Comparison of ENCODE assay signal across 37 mouse cellular contexts in genomic region chr4:52647791-52648190, GRCm38 (mm10). TPM values are rescaled to one million over a fixed set of nuclear protein-coding genes. Genes with fewer than 3 reads are reported as not detected.
DNase-seq lines count a peak whose midpoint lies in the region; ATAC-seq and TF ChIP-seq lines count a peak whose summit lies in the region.
"Had no signal": no experiment of that assay in that cellular context is flagged by ENCODE, and none has a peak within 500 bp of the region (broad histone marks: within the 10 kb centered on the region; RNA-seq: fewer than 3 reads in every experiment).

No protein-coding gene starts in this region.

- no peaks in the 10 kb centered on the region for H3K27me3 ChIP-seq in forebrain, embryonic 14.5 days (replicated peaks; ENCODE audit: control insufficient read depth, insufficient read depth, low read length)
- no peaks in the 10 kb centered on the region for H3K27me3 ChIP-seq in forebrain, embryonic 15.5 days
- no peaks in the 10 kb centered on the region; the same call in 1 of the 2 replicates for H3K27me3 ChIP-seq in lung, embryonic 15.5 days
- no peaks in the 10 kb centered on the region for H3K27me3 ChIP-seq in midbrain, postnatal 0 days (ENCODE audit: insufficient read depth, low read length)
- H3K27me3 ChIP-seq in midbrain, embryonic 11.5 days (ENCODE audit: control insufficient read depth, insufficient read depth, low read length): no peaks in the 10 kb centered on the region
- H3K27me3 ChIP-seq in neural tube, embryonic 14.5 days (ENCODE audit: control insufficient read depth, insufficient read depth, low read length): no peaks in the 10 kb centered on the region
- H3K27me3 ChIP-seq: embryonic facial prominence, embryonic 13.5 days; heart, embryonic 15.5 days; limb, embryonic 12.5 days; liver, embryonic 15.5 days; midbrain, embryonic 12.5 days; neural tube, embryonic 12.5 days; Patski; stomach, embryonic 15.5 days had no signal

- TF ChIP-seq CTCF in midbrain, postnatal 0 days (IDR thresholded peaks at IDR 0.05): no peak

- 66% methylated on average over 4 of the region's 4 CpGs for WGBS in forebrain, embryonic 14.5 days
- WGBS in forebrain, embryonic 15.5 days: 58% methylated on average over 4 of the region's 4 CpGs
- 11% methylated on average over 4 of the region's 4 CpGs for WGBS in lung, embryonic 15.5 days
- WGBS in midbrain, postnatal 0 days: 69% methylated on average over 4 of the region's 4 CpGs
- 76% methylated on average over 4 of the region's 4 CpGs for WGBS in midbrain, embryonic 11.5 days
- WGBS in neural tube, embryonic 14.5 days: 28% methylated on average over 4 of the region's 4 CpGs

- H3K4me2 ChIP-seq in forebrain, embryonic 14.5 days (ENCODE audit: low read length): no peak overlapping the region
- H3K4me2 ChIP-seq in forebrain, embryonic 15.5 days (replicated peaks): no peak overlapping the region
- H3K4me2 ChIP-seq in lung, embryonic 15.5 days: no peak overlapping the region
- no peak overlapping the region for H3K4me2 ChIP-seq in midbrain, postnatal 0 days (ENCODE audit: low read depth, low read length, poor library complexity, severe bottlenecking)
- H3K4me2 ChIP-seq in midbrain, embryonic 11.5 days: no peak overlapping the region
- H3K4me2 ChIP-seq in neural tube, embryonic 14.5 days (ENCODE audit: low read depth, low read length): no peak overlapping the region
- H3K4me2 ChIP-seq: embryonic facial prominence, embryonic 13.5 days; heart, embryonic 15.5 days; limb, embryonic 12.5 days; liver, embryonic 15.5 days; midbrain, embryonic 12.5 days; neural tube, embryonic 12.5 days; stomach, embryonic 15.5 days had no signal

- no peak for DNase-seq in forebrain, embryonic 14.5 days (ENCODE audit: low spot score)
- DNase-seq in lung, postnatal 4 days: no peak
- peak; percentile 21 for DNase-seq in midbrain, postnatal 0 days (ENCODE audit: low spot score)
- no peak for DNase-seq in midbrain, embryonic 11.5 days (ENCODE audit: low spot score, missing footprints)
- DNase-seq: adrenal gland, postnatal 10 days; cerebellum, adult 11 months; cerebellum, adult 9-10 months; cerebellum, postnatal 36 days; embryo, embryonic 11 days; forebrain, postnatal 0 days; kidney, adult 11 months; kidney, postnatal 14 days; right cerebral cortex, postnatal 25 days had no signal

- ATAC-seq in forebrain, embryonic 14.5 days: 0 out of 2 replicates have a peak, but pooled peaks have one; percentile 32
- ATAC-seq in forebrain, embryonic 15.5 days (replicated peaks): no peak
- ATAC-seq in lung, embryonic 15.5 days (ENCODE audit: borderline replicate concordance, extremely low read depth, low FRiP score, low TSS enrichment): peak; percentile 78
- ATAC-seq in midbrain, postnatal 0 days (ENCODE audit: low FRiP score): no peak
- no peak for ATAC-seq in midbrain, embryonic 11.5 days (ENCODE audit: low FRiP score)
- ATAC-seq in neural tube, embryonic 14.5 days (ENCODE audit: low read depth): peak; percentile 49; the same call in 1 of the 2 replicates
- ATAC-seq in megakaryocyte-erythroid progenitor cell, adult 5-6 weeks (replicated peaks; ENCODE audit: low FRiP score, low TSS enrichment, poor library complexity, severe bottlenecking): no peak
- ATAC-seq: forebrain, postnatal 0 days; inflammation-experienced regulatory T-cells, adult 6 months; Patski had no signal

- no peaks in the 10 kb centered on the region for H3K4me1 ChIP-seq in forebrain, embryonic 14.5 days (ENCODE audit: control insufficient read depth, insufficient read depth, low read length)
- no peaks in the 10 kb centered on the region for H3K4me1 ChIP-seq in forebrain, embryonic 15.5 days
- peaks cover 8% of the 10 kb centered on the region for H3K4me1 ChIP-seq in lung, embryonic 15.5 days
- H3K4me1 ChIP-seq in midbrain, postnatal 0 days (ENCODE audit: insufficient read depth, low read length): no peaks in the 10 kb centered on the region
- no peaks in the 10 kb centered on the region for H3K4me1 ChIP-seq in midbrain, embryonic 11.5 days (ENCODE audit: control insufficient read depth, insufficient read depth, low read length)
- H3K4me1 ChIP-seq in neural tube, embryonic 14.5 days (ENCODE audit: control insufficient read depth, insufficient read depth, low read length): no peaks in the 10 kb centered on the region
- H3K4me1 ChIP-seq: forebrain, embryonic 10.5 days; heart, embryonic 10.5 days; heart, embryonic 15.5 days; liver, embryonic 15.5 days; midbrain, embryonic 12.5 days; neural tube, embryonic 12.5 days; stomach, embryonic 15.5 days had no signal

- no peak overlapping the region for H3K27ac ChIP-seq in forebrain, embryonic 14.5 days (ENCODE audit: low read depth, low read length)
- H3K27ac ChIP-seq in forebrain, embryonic 15.5 days (replicated peaks): no peak overlapping the region
- H3K27ac ChIP-seq in lung, embryonic 15.5 days: no peak overlapping the region
- H3K27ac ChIP-seq in midbrain, postnatal 0 days (ENCODE audit: low read depth, low read length): no peak overlapping the region
- no peak overlapping the region for H3K27ac ChIP-seq in midbrain, embryonic 11.5 days (ENCODE audit: low read depth, low read length)
- no peak overlapping the region for H3K27ac ChIP-seq in neural tube, embryonic 14.5 days (ENCODE audit: low read depth, low read length)
- H3K27ac ChIP-seq: embryonic facial prominence, embryonic 13.5 days; forebrain, embryonic 10.5 days; heart, embryonic 10.5 days; heart, embryonic 15.5 days; left cerebral cortex, adult 2 months; limb, embryonic 12.5 days; liver, embryonic 15.5 days; midbrain, embryonic 12.5 days; neural tube, embryonic 12.5 days; stomach, embryonic 15.5 days had no signal

- no peaks in the 10 kb centered on the region for H3K9me3 ChIP-seq in forebrain, embryonic 14.5 days (replicated peaks; ENCODE audit: control insufficient read depth, low read length)
- no peaks in the 10 kb centered on the region for H3K9me3 ChIP-seq in forebrain, embryonic 15.5 days
- no peaks in the 10 kb centered on the region for H3K9me3 ChIP-seq in lung, embryonic 15.5 days
- no peaks in the 10 kb centered on the region for H3K9me3 ChIP-seq in midbrain, postnatal 0 days (ENCODE audit: low read length)
- no peaks in the 10 kb centered on the region for H3K9me3 ChIP-seq in midbrain, embryonic 11.5 days (ENCODE audit: control insufficient read depth, low read length)
- H3K9me3 ChIP-seq in neural tube, embryonic 14.5 days (ENCODE audit: control insufficient read depth, low read length): no peaks in the 10 kb centered on the region
- H3K9me3 ChIP-seq: embryonic facial prominence, embryonic 13.5 days; forebrain, embryonic 10.5 days; G1E; heart, embryonic 10.5 days; heart, embryonic 15.5 days; limb, embryonic 12.5 days; liver, embryonic 15.5 days; midbrain, embryonic 12.5 days; neural tube, embryonic 12.5 days; stomach, embryonic 15.5 days had no signal

- H3K9ac ChIP-seq in forebrain, embryonic 14.5 days (ENCODE audit: low read length): no peak overlapping the region
- no peak overlapping the region for H3K9ac ChIP-seq in forebrain, embryonic 15.5 days (replicated peaks)
- H3K9ac ChIP-seq in lung, embryonic 15.5 days: no peak overlapping the region
- no peak overlapping the region for H3K9ac ChIP-seq in midbrain, postnatal 0 days (replicated peaks; ENCODE audit: low read length, poor library complexity, severe bottlenecking)
- H3K9ac ChIP-seq in midbrain, embryonic 11.5 days (ENCODE audit: low read length): no peak overlapping the region
- no peak overlapping the region for H3K9ac ChIP-seq in neural tube, embryonic 14.5 days (replicated peaks; ENCODE audit: low read depth, low read length)
- H3K9ac ChIP-seq: embryonic facial prominence, embryonic 13.5 days; forebrain, postnatal 0 days; heart, embryonic 15.5 days; limb, embryonic 12.5 days; liver, embryonic 15.5 days; midbrain, embryonic 12.5 days; neural tube, embryonic 12.5 days; stomach, embryonic 15.5 days had no signal

- no peak overlapping the region for H3K4me3 ChIP-seq in forebrain, embryonic 14.5 days (ENCODE audit: low read depth, low read length)
- H3K4me3 ChIP-seq in forebrain, embryonic 15.5 days: no peak overlapping the region
- H3K4me3 ChIP-seq in lung, embryonic 15.5 days: no peak overlapping the region
- no peak overlapping the region for H3K4me3 ChIP-seq in midbrain, postnatal 0 days (ENCODE audit: low read depth, low read length)
- H3K4me3 ChIP-seq in midbrain, embryonic 11.5 days (ENCODE audit: low read depth, low read length): no peak overlapping the region
- H3K4me3 ChIP-seq in neural tube, embryonic 14.5 days (ENCODE audit: low read depth, low read length): no peak overlapping the region
- H3K4me3 ChIP-seq: embryonic facial prominence, embryonic 13.5 days; forebrain, embryonic 10.5 days; heart, embryonic 10.5 days; heart, embryonic 15.5 days; left cerebral cortex, adult 2 months; limb, embryonic 12.5 days; liver, embryonic 15.5 days; midbrain, embryonic 12.5 days; neural tube, embryonic 12.5 days; stomach, embryonic 15.5 days had no signal

- H3K36me3 ChIP-seq in forebrain, embryonic 14.5 days (ENCODE audit: control insufficient read depth, insufficient read depth, low read length): no peaks in the 10 kb centered on the region
- H3K36me3 ChIP-seq in forebrain, embryonic 15.5 days: no peaks in the 10 kb centered on the region
- no peaks in the 10 kb centered on the region for H3K36me3 ChIP-seq in lung, embryonic 15.5 days
- H3K36me3 ChIP-seq in midbrain, postnatal 0 days (ENCODE audit: insufficient read depth, low read length): no peaks in the 10 kb centered on the region
- no peaks in the 10 kb centered on the region for H3K36me3 ChIP-seq in midbrain, embryonic 11.5 days (ENCODE audit: control insufficient read depth, insufficient read depth, low read length)
- no peaks in the 10 kb centered on the region for H3K36me3 ChIP-seq in neural tube, embryonic 14.5 days (ENCODE audit: control insufficient read depth, insufficient read depth, low read length)
- H3K36me3 ChIP-seq: embryonic facial prominence, embryonic 13.5 days; forebrain, embryonic 10.5 days; G1E; heart, embryonic 10.5 days; heart, embryonic 15.5 days; limb, embryonic 12.5 days; liver, embryonic 15.5 days; midbrain, embryonic 12.5 days; neural tube, embryonic 12.5 days; stomach, embryonic 15.5 days had no signal

RNA-seq across cellular contexts. Expression of gene Toporsl, which starts 51.7 kb away (rescaled TPM):
- not detected in 2 replicates for polyA plus RNA-seq in forebrain, embryonic 14.5 days (2014; fragmentation: Nextera tagmentation; extraction: Ambion mirVana)
- not detected in 2 replicates for polyA plus RNA-seq in forebrain, embryonic 15.5 days (2015; fragmentation: Nextera tagmentation; extraction: Ambion mirVana)
- not detected in 2 replicates for polyA plus RNA-seq in lung, embryonic 15.5 days (2015; fragmentation: Nextera tagmentation; extraction: Ambion mirVana)
- not detected in 2 replicates for total RNA-seq in midbrain, postnatal 0 days (2014; rRNA removed)
- not detected in 2 replicates for polyA plus RNA-seq in midbrain, postnatal 0 days (2015; fragmentation: Nextera tagmentation; extraction: Ambion mirVana)
- 0.14 TPM in 1 of 2 replicates, not detected in the other for polyA plus RNA-seq in midbrain, embryonic 11.5 days (2014; fragmentation: Nextera tagmentation; extraction: Ambion mirVana)
- polyA plus RNA-seq in neural tube, embryonic 14.5 days (2014; fragmentation: Nextera tagmentation; extraction: Ambion mirVana): not detected in 2 replicates
- total RNA-seq in megakaryocyte-erythroid progenitor cell, adult 5-6 weeks (2014; fragmentation: Nextera tagmentation): not detected in 2 replicates
- total RNA-seq in megakaryocyte-erythroid progenitor cell, adult 5-6 weeks (2017): not detected in 2 replicates
- total RNA-seq: adrenal gland, postnatal 10 days; forebrain, postnatal 0 days; gastrocnemius, adult 8-10 months; heart, postnatal 25 days; layer of hippocampus, postnatal 10 days; left cerebral cortex, adult 2 months; left cerebral cortex, postnatal 25 days; liver, adult 2 months had no signal
- polyA plus RNA-seq: embryonic facial prominence, embryonic 13.5 days; forebrain, postnatal 0 days; G1E; gonadal fat pad, adult 2 months; heart, embryonic 10.5 days; heart, embryonic 15.5 days; inflammation-experienced regulatory T-cells, adult 6 months; kidney, embryonic 14.5 days; limb, embryonic 12.5 days; liver, adult 2 months; liver, embryonic 15.5 days; neural tube, embryonic 12.5 days; Patski; stomach, embryonic 15.5 days had no signal

Comparison
In these comparisons a context has a peak if more than half of its experiments do, and no peak if none do; other contexts are left out.
1. ATAC-seq: peak in forebrain, embryonic 14.5 days (single experiment), lung, embryonic 15.5 days (single experiment) and neural tube, embryonic 14.5 days (single experiment); none in forebrain, embryonic 15.5 days (single experiment), midbrain, postnatal 0 days (single experiment), midbrain, embryonic 11.5 days (single experiment) and megakaryocyte-erythroid progenitor cell, adult 5-6 weeks (single experiment).